ENCODE assay signal across 7 mouse cellular contexts in the genomic region with DNA sequence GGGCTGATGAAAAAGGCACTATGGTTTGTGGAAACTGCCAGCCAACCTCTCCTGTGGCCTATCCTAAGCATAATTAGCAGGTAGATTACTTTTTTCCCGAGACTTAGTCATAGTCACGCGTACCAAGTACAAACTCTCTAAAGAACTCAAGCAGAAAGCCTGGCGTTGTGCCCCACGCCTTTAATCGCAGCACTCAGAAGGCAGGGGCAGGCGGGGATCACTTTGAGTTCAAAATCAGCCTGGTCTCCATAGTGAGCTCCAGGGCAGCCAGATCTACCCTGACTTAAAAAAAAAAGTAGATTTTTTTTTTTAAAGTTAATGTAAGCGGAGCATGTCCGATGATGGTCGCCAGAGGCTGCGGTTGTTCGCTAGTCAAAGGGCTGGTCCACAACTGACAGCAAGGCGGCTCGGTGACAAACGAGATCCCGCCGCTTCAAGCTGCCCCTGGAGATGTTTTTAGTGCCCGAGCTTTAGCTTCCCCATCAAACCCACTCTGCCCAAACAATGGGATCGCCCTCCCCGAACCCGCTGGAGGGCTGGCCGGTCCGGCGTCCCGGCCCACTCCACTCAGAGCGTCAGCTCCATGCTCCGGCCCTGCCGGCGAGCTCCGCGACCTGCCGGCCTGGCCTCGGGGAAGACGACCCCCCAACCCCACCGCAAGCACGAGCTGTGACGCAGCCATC. TPM values are rescaled to one million over a fixed set of nuclear protein-coding genes. Genes with fewer than 3 reads are reported as not detected.
A peak's percentile ranks its signal among the peaks of the same experiment; 100 is the strongest.
DNase-seq lines count a peak whose midpoint lies in the region; ATAC-seq lines count a peak whose summit lies in the region.

No protein-coding gene starts in this region.

- no peaks in the 10 kb centered on the region for H3K27me3 ChIP-seq in forebrain, embryonic 11.5 days (ENCODE audit: control insufficient read depth, insufficient read depth, low read length)

- no peaks in the 10 kb centered on the region for H3K4me1 ChIP-seq in forebrain, embryonic 11.5 days (replicated peaks; ENCODE audit: control insufficient read depth, insufficient read depth, low read length)

- peak overlapping the region; percentile 75 for H3K4me2 ChIP-seq in forebrain, embryonic 11.5 days (ENCODE audit: low read depth, low read length, severe bottlenecking)

- ATAC-seq in forebrain, embryonic 11.5 days (replicated peaks; ENCODE audit: low FRiP score) = no peak
- ATAC-seq in hematopoietic stem cell, adult 5-6 weeks (replicated peaks in 1 of 2; ENCODE audit: insufficient read depth in 1 of 2, low FRiP score in 2 of 2, low TSS enrichment in 1 of 2, low read depth in 1 of 2, poor library complexity in 2 of 2, severe bottlenecking in 2 of 2) = peak; percentile 3; a peak in 3 of 4 replicates

- peak overlapping the region; percentile 70 for H3K9ac ChIP-seq in forebrain, embryonic 11.5 days (ENCODE audit: low read length)

- H3K9me3 ChIP-seq in forebrain, embryonic 11.5 days (ENCODE audit: control insufficient read depth, low read length) = no peaks in the 10 kb centered on the region

- peak overlapping the region; percentile 62 for H3K4me3 ChIP-seq in forebrain, embryonic 11.5 days (ENCODE audit: low read depth, low read length)

- peak overlapping the region; percentile 64 for H3K27ac ChIP-seq in forebrain, embryonic 11.5 days (ENCODE audit: low read depth, low read length)

- peak; percentile 72 for DNase-seq in MN1 (ENCODE audit: low spot score)
- peak; percentile 49 for DNase-seq in brain, adult 2 months (ENCODE audit: low read depth, low spot score)
- no peak for DNase-seq in forebrain, embryonic 11.5 days (ENCODE audit: low spot score)
- peak; percentile 24 to 34 for DNase-seq in layer of hippocampus, adult 8-10 months (ENCODE audit: low spot score in 2 of 2)
- DNase-seq in lung, postnatal 10 days = peak; percentile 42
- peak; percentile 59 to 61 for DNase-seq in right cerebral cortex, postnatal 10 days (ENCODE audit: low spot score in 2 of 2)

- H3K36me3 ChIP-seq in forebrain, embryonic 11.5 days (ENCODE audit: control insufficient read depth, insufficient read depth, low read length) = no peaks in the 10 kb centered on the region; the same call in 1 of the 2 replicates

- WGBS in forebrain, embryonic 11.5 days = under 1% methylated on average over 32 of the region's 37 CpGs

RNA-seq across cellular contexts. Expression of a gene that starts 0.8 kb away (rescaled TPM):
- 20.3 and 20.9 TPM in 2 replicates for polyA plus RNA-seq in forebrain, embryonic 11.5 days (2014; fragmentation: Nextera tagmentation; extraction: Ambion mirVana)
- total RNA-seq in hematopoietic stem cell, adult 5-6 weeks (2017) = 96.4 and 122 TPM in 2 replicates
- 10 to 100 TPM; 38.3 to 45.0 (median 38.6) TPM for total RNA-seq in layer of hippocampus, adult 8-10 months (2022)

RNA-seq across cellular contexts. Expression of a gene that starts 11.9 kb away (rescaled TPM):
- 70.1 and 82.3 TPM in 2 replicates for polyA plus RNA-seq in forebrain, embryonic 11.5 days (2014; fragmentation: Nextera tagmentation; extraction: Ambion mirVana)
- total RNA-seq in hematopoietic stem cell, adult 5-6 weeks (2017) = 63.5 and 66.1 TPM in 2 replicates
- total RNA-seq in layer of hippocampus, adult 8-10 months (2022) = 100 to 1,000 TPM; 118 to 127 (median 126) TPM
